Mouse (Mus musculus) kidney, embryonic 15.5 days (tissue): ENCODE data around the gene Fuom. TPM values are rescaled to one million over a fixed set of nuclear protein-coding genes. Genes with fewer than 3 reads are reported as not detected.

Experiments
- ATAC-seq: fragments of 200-750 bp; cut with Nextera tagmentation; replicated peaks from 2 replicates; pipeline ENCODE4 v1.8.0; 2017; ENCODE audit warnings: moderate TSS enrichment; ENCODE audit not compliant: low FRiP score
- H3K27ac ChIP-seq: fragments of 300-500 bp; sonication (generic); 2 replicates; pipeline ENCODE4 v1.5.1; 2015; ENCODE audit warnings: mild to moderate bottlenecking, inconsistent platforms
- H3K27me3 ChIP-seq: fragments of 300-500 bp; sonication (generic); 2 replicates; pipeline ENCODE4 v1.6.1; 2015; ENCODE audit warnings: inconsistent platforms
- H3K36me3 ChIP-seq: fragments of 300-500 bp; sonication (generic); 2 replicates; pipeline ENCODE4 v1.6.1; 2015; ENCODE audit warnings: inconsistent platforms
- H3K4me1 ChIP-seq: fragments of 300-500 bp; sonication (generic); 2 replicates; pipeline ENCODE4 v1.6.1; 2015; ENCODE audit warnings: inconsistent platforms
- H3K4me2 ChIP-seq: fragments of 300-500 bp; sonication (generic); 2 replicates; pipeline ENCODE4 v1.6.1; 2015; ENCODE audit warnings: moderate library complexity, mild to moderate bottlenecking, inconsistent platforms
- H3K4me3 ChIP-seq: fragments of 300-500 bp; sonication (generic); replicated peaks from 2 replicates; pipeline ENCODE4 v1.5.1; 2015; ENCODE audit warnings: mild to moderate bottlenecking, inconsistent platforms
- H3K9ac ChIP-seq: fragments of 300-500 bp; sonication (generic); 2 replicates; pipeline ENCODE4 v1.6.1; 2015; ENCODE audit warnings: mild to moderate bottlenecking, inconsistent platforms
- H3K9me3 ChIP-seq: fragments of 300-500 bp; sonication (generic); replicated peaks from 2 replicates; pipeline ENCODE4 v1.6.1; 2016; ENCODE audit warnings: inconsistent platforms
- WGBS: fragments of 180-500 bp; shearing (Covaris S2); methylation state at CpG from one replicate; pipeline ENCODE4 v1.1.7; 2015; ENCODE audit warnings: mixed read lengths; 5-methylcytosine and 5-hydroxymethylcytosine counted together
- polyA plus RNA-seq: library from polyadenylated mRNA; unstranded; fragments of >200 nt; fragmentation: Nextera tagmentation; extraction: Ambion mirVana; gene quantifications from 2 replicates; pipeline ENCODE4 v1.2.1, GENCODE M21; 2015

Gene Fuom
- polyA plus RNA-seq, 1 experiment from 2014 or later, result 35.8 TPM

GRCm38 (mm10) chr7:140067397-140067796, 34.8 kb downstream of the Fuom start:
- H3K27ac ChIP-seq, result no peak overlapping the region

GRCm38 (mm10) chr7:140063092-140063491, 39.1 kb downstream of the Fuom start:
- Histone ChIP-seq H3K9me3 (no peaks in the 10 kb centered on the region), H3K27me3 (peaks cover 65% of the 10 kb centered on the region), H3K4me3 (no peak overlapping the region), H3K4me1 (peaks cover 24% of the 10 kb centered on the region), H3K9ac (no peak overlapping the region), H3K36me3 (no peaks in the 10 kb centered on the region), H3K27ac (no peak overlapping the region), H3K4me2 (no peak overlapping the region)
- WGBS, result 18% methylated on average over 7 of the region's 7 CpGs
- no peak for ATAC-seq

More at GRCm38 (mm10) chr7:140067397-140067796, 34.8 kb downstream of the Fuom start:
- H3K4me1 ChIP-seq, result peaks cover 8% of the 10 kb centered on the region; the same call in 1 of the 2 replicates
- H3K4me3 ChIP-seq, result no peak overlapping the region
- no peak overlapping the region for H3K4me2 ChIP-seq
- no peaks in the 10 kb centered on the region for H3K9me3 ChIP-seq
- WGBS, result 58% methylated on average over 6 of the region's 6 CpGs
- no peak for ATAC-seq
- no peaks in the 10 kb centered on the region for H3K36me3 ChIP-seq
- H3K27me3 ChIP-seq, result peaks cover 39% of the 10 kb centered on the region
- no peak overlapping the region for H3K9ac ChIP-seq

GRCm38 (mm10) chr7:140062307-140062706, 39.9 kb downstream of the Fuom start:
- no peak for ATAC-seq
- H3K4me2 ChIP-seq, result no peak overlapping the region
- 16% methylated on average over 11 of the region's 11 CpGs for WGBS
- no peak overlapping the region for H3K4me3 ChIP-seq
- peaks cover 31% of the 10 kb centered on the region for H3K4me1 ChIP-seq
- H3K36me3 ChIP-seq, result no peaks in the 10 kb centered on the region
- no peaks in the 10 kb centered on the region for H3K9me3 ChIP-seq
- H3K9ac ChIP-seq, result no peak overlapping the region
- H3K27ac ChIP-seq, result no peak overlapping the region
- peaks cover 73% of the 10 kb centered on the region for H3K27me3 ChIP-seq

GRCm38 (mm10) chr7:140061832-140062130, 40.5 kb downstream of the Fuom start:
- 0 out of 2 replicates have a peak, but pooled peaks have one; percentile 16 for ATAC-seq
- H3K4me2 ChIP-seq, result peak overlapping the region; percentile 88
- no peaks in the 10 kb centered on the region for H3K36me3 ChIP-seq
- 0 out of 2 replicates have a peak overlapping the region, but pooled peaks have one; percentile 39 for H3K9ac ChIP-seq
- no peaks in the 10 kb centered on the region for H3K9me3 ChIP-seq
- 3% methylated on average over 6 of the region's 6 CpGs for WGBS
- peaks cover 78% of the 10 kb centered on the region for H3K27me3 ChIP-seq
- H3K4me1 ChIP-seq, result peaks cover 31% of the 10 kb centered on the region
- peak overlapping the region; percentile 46 for H3K4me3 ChIP-seq
- no peak overlapping the region for H3K27ac ChIP-seq

- H3K4me2 ChIP-seq, result peak overlapping the region; percentile 88
- peaks cover 31% of the 10 kb centered on the region for H3K4me1 ChIP-seq
- peak overlapping the region; percentile 46 for H3K4me3 ChIP-seq
- H3K9me3 ChIP-seq, result no peaks in the 10 kb centered on the region
- peak overlapping the region; percentile 39 for H3K9ac ChIP-seq
- ATAC-seq, result 0 out of 2 replicates have a peak, but pooled peaks have one; percentile 10
- H3K36me3 ChIP-seq, result no peaks in the 10 kb centered on the region
- no peak overlapping the region for H3K27ac ChIP-seq
- WGBS, result 1% methylated on average over 47 of the region's 47 CpGs
- H3K27me3 ChIP-seq, result peaks cover 84% of the 10 kb centered on the region
Observed at GRCm38 (mm10) chr7:140060936-140061831, 41.1 kb downstream of the Fuom start.

GRCm38 (mm10) chr7:140059601-140060000, 42.6 kb downstream of the Fuom start:
- Histone ChIP-seq H3K9me3 (no peaks in the 10 kb centered on the region), H3K9ac (no peak overlapping the region), H3K27ac (no peak overlapping the region), H3K27me3 (peaks cover 95% of the 10 kb centered on the region), H3K4me2 (no peak overlapping the region), H3K4me3 (no peak overlapping the region), H3K36me3 (no peaks in the 10 kb centered on the region), H3K4me1 (peaks cover 31% of the 10 kb centered on the region)
- 54% methylated on average over 4 of the region's 4 CpGs for WGBS
- ATAC-seq, result no peak

GRCm38 (mm10) chr7:140058528-140058927, 43.7 kb downstream of the Fuom start:
- ATAC-seq, result no peak

GRCm38 (mm10) chr7:140057413-140058407, 44.5 kb downstream of the Fuom start:
- Histone ChIP-seq H3K36me3 (no peaks in the 10 kb centered on the region), H3K4me3 (peak overlapping the region; percentile 49), H3K4me2 (peak overlapping the region; percentile 78), H3K4me1 (peaks cover 31% of the 10 kb centered on the region), H3K9me3 (no peaks in the 10 kb centered on the region), H3K27ac (no peak overlapping the region), H3K9ac (peak overlapping the region; percentile 43), H3K27me3 (peaks cover 96% of the 10 kb centered on the region)
- WGBS, result 3% methylated on average over 53 of the region's 53 CpGs
- ATAC-seq, result peak; percentile 73

More at GRCm38 (mm10) chr7:140058528-140058927, 43.7 kb downstream of the Fuom start:
- 16% methylated on average over 7 of the region's 7 CpGs for WGBS
- peaks cover 31% of the 10 kb centered on the region for H3K4me1 ChIP-seq
- peak overlapping the region; percentile 49 for H3K4me3 ChIP-seq
- H3K9ac ChIP-seq, result peak overlapping the region; percentile 21; the same call in 1 of the 2 replicates
- peaks cover 93% of the 10 kb centered on the region for H3K27me3 ChIP-seq
- no peaks in the 10 kb centered on the region for H3K9me3 ChIP-seq
- H3K27ac ChIP-seq, result no peak overlapping the region
- no peaks in the 10 kb centered on the region for H3K36me3 ChIP-seq
- H3K4me2 ChIP-seq, result peak overlapping the region; percentile 78

- ATAC-seq, result no peak
Observed at GRCm38 (mm10) chr7:140054124-140054523, 48.1 kb downstream of the Fuom start.

GRCm38 (mm10) chr7:140049115-140049689, 53.0 kb downstream of the Fuom start:
- under 1% methylated on average over 34 of the region's 34 CpGs for WGBS
- H3K27ac ChIP-seq, result no peak overlapping the region
- peak overlapping the region; percentile 43 for H3K4me3 ChIP-seq
- no peak overlapping the region for H3K9ac ChIP-seq
- H3K4me2 ChIP-seq, result peak overlapping the region; percentile 75
- H3K36me3 ChIP-seq, result no peaks in the 10 kb centered on the region
- peak; percentile 74 for ATAC-seq
- no peaks in the 10 kb centered on the region for H3K9me3 ChIP-seq
- peaks cover 98% of the 10 kb centered on the region for H3K27me3 ChIP-seq
- H3K4me1 ChIP-seq, result peaks cover 25% of the 10 kb centered on the region

More at GRCm38 (mm10) chr7:140054124-140054523, 48.1 kb downstream of the Fuom start:
- Histone ChIP-seq H3K4me2 (no peak overlapping the region), H3K4me3 (no peak overlapping the region), H3K27ac (no peak overlapping the region), H3K9ac (no peak overlapping the region), H3K27me3 (peaks cover 96% of the 10 kb centered on the region), H3K36me3 (no peaks in the 10 kb centered on the region), H3K4me1 (peaks cover 20% of the 10 kb centered on the region), H3K9me3 (no peaks in the 10 kb centered on the region)
- WGBS, result 78% methylated on average over 4 of the region's 4 CpGs

GRCm38 (mm10) chr7:140048361-140049114, 53.7 kb downstream of the Fuom start, which contains the start of gene Msx3:
Gene Msx3 (minus strand): TSS chr7:140049089.
- Histone ChIP-seq H3K27ac (no peak within 1 kb of the TSS), H3K4me3 (peak within 1 kb of the TSS; percentile 43), H3K9ac (peak within 1 kb of the TSS; percentile 23; the same call in 1 of the 2 replicates), H3K4me1 (peaks cover 25% of the 10 kb centered on the region), H3K27me3 (peaks cover 96% of the 10 kb centered on the region), H3K36me3 (no peaks in the 10 kb centered on the region), H3K9me3 (no peaks in the 10 kb centered on the region), H3K4me2 (peak within 1 kb of the TSS; percentile 75)
- peak; percentile 19; the same call in 1 of the 2 replicates for ATAC-seq
- WGBS, result under 1% methylated on average over 56 of the region's 56 CpGs
